Mouse (Mus musculus) testis, postnatal 14 days (tissue): ENCODE results near the gene Tmod1.

Experiments used
- DNase-seq: peaks from one replicate; pipeline ENCODE4 v3.0.0; 2021; ENCODE audit warnings: low spot score

Gene Tmod1

DNA sequence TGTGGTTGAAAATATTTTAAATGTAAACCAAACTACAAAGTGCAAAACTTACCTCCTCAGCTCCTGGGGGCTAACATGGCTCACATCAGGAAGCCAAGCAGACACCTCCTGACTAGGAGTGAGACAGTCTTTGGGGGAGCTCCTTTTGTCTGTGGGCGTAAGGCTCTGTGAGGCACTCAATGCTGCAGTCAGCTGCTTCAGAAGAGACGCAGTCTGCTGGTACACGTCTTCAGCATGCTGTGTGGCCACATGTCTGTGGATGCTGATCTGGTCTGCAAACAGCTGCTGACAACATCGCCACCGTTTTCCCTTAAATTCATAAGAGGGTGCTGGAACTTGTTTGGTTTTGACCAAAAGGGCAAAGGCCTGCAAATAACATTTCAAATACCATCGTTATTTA is 93.1 kb downstream of the Tmod1 start:
- no peak for DNase-seq

DNA sequence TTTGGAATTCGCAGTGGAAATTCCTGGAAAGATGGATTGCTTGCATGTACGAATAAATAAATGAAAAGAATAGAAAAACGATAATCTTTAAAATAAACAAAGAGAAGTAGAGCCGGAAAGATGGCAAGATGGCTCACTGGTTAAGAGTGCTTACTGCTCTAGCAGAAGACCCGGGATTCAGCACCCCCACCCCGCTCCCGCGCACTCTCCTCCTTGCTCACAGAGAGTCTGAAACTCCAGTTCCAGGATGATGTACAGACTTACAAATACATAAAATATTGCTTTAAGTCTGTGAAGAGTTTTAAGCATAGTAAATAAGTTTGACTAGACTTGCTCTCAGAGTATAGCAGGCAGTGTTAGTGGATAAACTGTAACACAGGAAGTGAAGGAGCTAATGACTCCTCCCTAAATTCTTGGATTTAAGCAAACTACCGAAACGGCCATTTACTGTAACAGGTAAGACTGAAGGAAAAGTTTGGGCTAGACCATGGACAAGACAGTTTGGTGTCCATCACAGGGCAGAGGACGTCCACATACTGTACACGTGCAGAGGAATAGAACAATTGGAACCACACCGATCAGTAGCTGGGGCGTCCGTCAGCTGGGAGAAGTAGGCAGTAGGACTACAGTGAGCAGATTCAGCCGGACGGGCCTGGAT is 99.0 kb downstream of the Tmod1 start:
- no peak for DNase-seq

DNA sequence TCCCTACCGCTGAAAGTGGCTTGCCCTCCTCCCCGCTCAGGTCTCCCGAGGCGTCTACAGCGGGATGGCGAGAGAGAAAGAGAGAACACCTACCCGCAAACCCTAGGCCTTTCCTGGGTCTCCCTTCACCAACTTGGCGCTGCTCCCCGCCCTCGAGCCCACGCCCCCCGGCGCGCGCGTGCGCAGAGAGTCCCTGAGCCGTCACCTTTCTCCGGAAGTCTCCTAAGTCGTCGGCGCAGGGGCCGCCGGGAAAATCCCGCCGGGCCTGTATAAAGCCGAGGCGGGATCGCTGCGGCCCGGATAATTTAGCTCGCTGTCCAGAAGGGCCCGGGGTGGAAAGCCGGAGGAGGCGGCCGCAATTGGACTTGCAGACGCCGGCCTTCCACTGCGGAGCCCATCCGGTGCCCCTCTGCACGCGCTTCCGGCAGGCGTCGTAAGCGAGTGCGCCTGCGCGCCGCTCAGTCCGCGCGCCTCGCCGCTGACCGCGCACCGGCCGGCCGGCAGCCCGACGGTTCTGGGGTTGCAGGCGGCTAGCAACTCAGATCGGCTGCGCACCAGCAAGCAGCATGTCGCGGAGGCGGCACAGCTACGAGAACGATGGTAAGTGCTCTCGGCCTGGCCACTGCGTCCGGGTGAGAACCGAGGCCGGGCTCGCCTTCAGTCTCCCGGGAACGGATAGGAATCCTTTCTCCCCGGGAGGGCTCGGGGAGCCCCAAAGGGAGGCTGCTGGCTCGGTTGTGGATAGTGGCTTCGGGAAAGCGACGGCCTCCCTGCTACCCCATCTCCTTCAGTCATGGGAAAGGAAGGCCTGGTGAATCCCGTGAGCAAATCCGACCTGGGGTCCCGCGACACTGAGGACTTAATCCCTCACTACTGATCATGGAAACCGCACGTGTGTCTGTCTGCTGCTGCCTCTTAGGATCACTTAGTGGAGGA is 99.8 kb downstream of the Tmod1 start, which contains the start of the genes Ncbp1 and Tstd2:
Ncbp1 (plus strand) TSS at position 327 of the 936 bp plus-strand sequence.
Tstd2 (minus strand) TSS at position 408 of the 936 bp plus-strand sequence.
- DNase-seq = peak; percentile 92

DNA sequence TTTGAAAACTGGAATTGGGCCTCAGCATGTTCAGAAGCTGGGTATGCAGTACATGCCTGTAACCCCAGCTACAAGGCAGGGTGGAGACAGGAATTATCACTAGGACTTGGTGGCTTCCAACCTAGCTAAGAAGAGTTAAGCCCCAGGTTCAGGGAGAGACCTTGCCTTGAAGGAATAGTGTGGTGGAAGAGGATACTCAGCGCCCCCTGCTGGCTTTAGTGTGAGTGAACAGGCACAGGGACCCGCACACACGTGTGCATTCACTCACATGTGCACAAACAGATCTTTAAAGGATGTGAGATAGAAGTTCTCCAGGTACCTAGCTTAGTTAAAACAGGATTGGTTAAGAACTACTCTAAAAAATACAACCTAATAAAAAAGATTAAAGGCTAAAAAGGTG is 105.6 kb downstream of the Tmod1 start:
- no peak for DNase-seq

DNA sequence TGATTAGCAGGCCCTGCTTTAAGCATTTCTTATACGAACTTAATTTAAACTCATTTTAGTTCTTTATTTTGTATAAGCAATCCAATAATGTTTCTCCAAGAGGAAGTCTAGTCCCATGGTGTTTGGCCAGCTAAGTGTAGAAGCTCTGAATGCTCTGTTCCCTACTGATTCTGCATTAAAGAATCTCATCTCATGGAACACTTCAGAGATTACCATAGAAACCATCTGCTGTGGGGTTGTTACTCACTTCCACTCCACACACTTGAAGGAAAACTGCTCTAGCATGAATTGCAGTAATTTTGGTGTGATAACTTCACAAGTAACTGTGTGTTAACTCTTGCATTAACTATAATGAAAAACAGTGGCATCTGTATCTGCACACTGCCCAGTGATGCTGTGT is 108.1 kb downstream of the Tmod1 start:
- no peak for DNase-seq

DNA sequence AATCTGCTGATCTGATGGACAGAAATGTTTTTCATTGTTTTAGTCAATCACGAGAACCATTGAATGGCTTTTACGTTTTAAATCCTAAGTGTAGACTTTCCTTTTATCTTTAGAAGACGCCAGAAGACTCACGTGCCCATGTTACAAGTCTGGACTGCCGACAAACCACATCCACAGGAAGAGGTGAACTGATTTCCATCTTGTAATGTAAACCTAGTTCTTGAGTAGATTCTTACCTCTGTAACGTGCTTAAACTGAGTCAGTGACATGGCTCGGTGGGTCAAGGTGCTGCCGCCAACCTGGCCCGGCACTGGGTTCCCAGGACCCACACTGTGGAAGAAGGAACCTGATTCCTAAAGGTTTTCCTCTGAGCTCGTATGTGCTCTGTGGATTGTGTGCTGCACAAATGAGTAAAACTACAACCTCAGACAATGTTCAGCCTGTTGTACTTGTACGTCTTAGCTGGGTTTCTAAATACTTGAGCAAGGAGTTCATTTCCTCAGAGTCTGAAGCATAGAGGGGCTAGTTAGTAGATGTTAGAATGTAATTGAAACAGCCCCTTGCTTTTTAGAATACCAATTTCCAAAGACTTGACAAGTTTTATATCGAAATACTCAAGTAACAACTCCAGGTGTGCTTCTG is 113.3 kb downstream of the Tmod1 start:
- DNase-seq = no peak

DNA sequence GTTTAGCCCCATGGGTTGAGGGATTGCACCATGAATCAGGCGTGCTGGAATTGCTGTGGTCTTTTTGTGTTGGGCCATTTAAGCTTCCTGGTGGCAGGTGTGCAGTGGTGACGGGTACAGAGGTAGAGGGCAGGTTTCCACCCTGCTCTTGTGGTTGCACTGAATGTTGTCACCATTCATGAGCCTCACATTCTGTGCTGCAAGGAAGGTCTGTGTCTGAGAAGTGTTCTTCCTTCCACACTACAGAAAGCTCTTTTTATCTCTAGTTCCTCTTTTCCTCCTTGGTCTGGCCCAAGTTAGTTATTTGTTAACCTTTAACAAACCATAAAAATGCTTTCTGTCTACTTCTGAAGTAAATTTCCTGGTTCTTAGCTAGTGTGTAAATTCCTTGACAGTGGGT is 125.3 kb downstream of the Tmod1 start:
- DNase-seq = no peak
